Mouse (Mus musculus) embryonic fibroblast, embryonic 13.5 days (primary cell): ENCODE measurements around the gene Mettl16.

Experiments used
- CTCF ChIP-seq: IDR thresholded peaks from 2 replicates; pipeline ENCODE4 v1.5.1; 2011; ENCODE audit warnings: mild to moderate bottlenecking, control low read depth, low read length, moderate library complexity, borderline replicate concordance; ENCODE audit not compliant: insufficient read depth
- POLR2A ChIP-seq: IDR thresholded peaks from 2 replicates; pipeline ENCODE4 v1.6.1; 2011; ENCODE audit warnings: low read depth, mild to moderate bottlenecking, control low read depth, low read length, moderate library complexity

GRCm38 (mm10) chr11:74838441-74838840 is 67.8 kb downstream of the Mettl16 start:
- no peak for TF ChIP-seq CTCF
- TF ChIP-seq POLR2A: peak; percentile 17
